Mouse (Mus musculus): ENCODE measurements at regions not wholly inside any gene's neighbourhood (a gene's known extent, or its start where the extent isn't known, plus 50 kb on each side); places are given as distances from the start of the nearest gene placed in this dataset.

- no peaks in the 10 kb centered on the region for H3K36me3 ChIP-seq (replicated peaks; ENCODE audit: low read length)
- no peak for TF ChIP-seq GATA1 (IDR thresholded peaks at IDR 0.05; ENCODE audit: borderline replicate concordance, low read length)
- no peak for TF ChIP-seq FLI1 (IDR thresholded peaks at IDR 0.05; ENCODE audit: low read length)
- no peaks in the 10 kb centered on the region for H3K9me3 ChIP-seq
- H3K27me3 ChIP-seq (replicated peaks): peaks cover 71% of the 10 kb centered on the region
- H3K4me3 ChIP-seq (replicated peaks): no peak overlapping the region
- no peaks in the 10 kb centered on the region; the same call in 1 of the 2 replicates for H3K4me1 ChIP-seq
These were observed 73.1 kb upstream of the Zc3h12a start for GRCm38 (mm10) chr4:125200762-125201161.

GRCm38 (mm10) chr4:125199281-125199680 is 71.6 kb upstream of the Zc3h12a start:
- no peaks in the 10 kb centered on the region for H3K36me3 ChIP-seq (replicated peaks; ENCODE audit: low read length)
- H3K9me3 ChIP-seq: no peaks in the 10 kb centered on the region
- no peak overlapping the region for H3K4me3 ChIP-seq (replicated peaks)
- peaks cover 75% of the 10 kb centered on the region for H3K27me3 ChIP-seq (replicated peaks)
- H3K4me1 ChIP-seq: no peaks in the 10 kb centered on the region; the same call in 1 of the 2 replicates
- TF ChIP-seq GATA1 (IDR thresholded peaks at IDR 0.05; ENCODE audit: borderline replicate concordance, low read length): no peak
- TF ChIP-seq FLI1 (IDR thresholded peaks at IDR 0.05; ENCODE audit: low read length): no peak

GRCm38 (mm10) chr4:125195901-125196435 is 68.3 kb upstream of the Zc3h12a start:
- no peaks in the 10 kb centered on the region for H3K36me3 ChIP-seq (replicated peaks; ENCODE audit: low read length)
- H3K4me1 ChIP-seq: no peaks in the 10 kb centered on the region; the same call in 1 of the 2 replicates
- H3K4me3 ChIP-seq (replicated peaks): no peak overlapping the region
- peaks cover 79% of the 10 kb centered on the region for H3K27me3 ChIP-seq (replicated peaks)
- H3K9me3 ChIP-seq: no peaks in the 10 kb centered on the region
- TF ChIP-seq GATA1 (IDR thresholded peaks at IDR 0.05; ENCODE audit: borderline replicate concordance, low read length) (no peak), FLI1 (IDR thresholded peaks at IDR 0.05; ENCODE audit: low read length) (no peak)

GRCm38 (mm10) chr4:125194722-125195380 is 67.2 kb upstream of the Zc3h12a start:
- Histone ChIP-seq H3K9me3 (no peaks in the 10 kb centered on the region), H3K27me3 (replicated peaks) (peaks cover 77% of the 10 kb centered on the region), H3K4me3 (replicated peaks) (no peak overlapping the region), H3K36me3 (replicated peaks; ENCODE audit: low read length) (no peaks in the 10 kb centered on the region), H3K4me1 (no peaks in the 10 kb centered on the region)
- no peak for TF ChIP-seq GATA1 (IDR thresholded peaks at IDR 0.05; ENCODE audit: borderline replicate concordance, low read length)
- no peak for TF ChIP-seq FLI1 (IDR thresholded peaks at IDR 0.05; ENCODE audit: low read length)

- H3K4me1 ChIP-seq: no peaks in the 10 kb centered on the region
- no peaks in the 10 kb centered on the region for H3K36me3 ChIP-seq (replicated peaks; ENCODE audit: low read length)
- H3K9me3 ChIP-seq: no peaks in the 10 kb centered on the region
- H3K4me3 ChIP-seq (replicated peaks): no peak overlapping the region
- no peak for TF ChIP-seq FLI1 (IDR thresholded peaks at IDR 0.05; ENCODE audit: low read length)
- TF ChIP-seq GATA1 (IDR thresholded peaks at IDR 0.05; ENCODE audit: borderline replicate concordance, low read length): no peak
- H3K27me3 ChIP-seq (replicated peaks): peaks cover 78% of the 10 kb centered on the region
These were observed 66.7 kb upstream of the Zc3h12a start for GRCm38 (mm10) chr4:125194298-125194697.

- TF ChIP-seq FLI1 (IDR thresholded peaks at IDR 0.05; ENCODE audit: low read length): no peak
- TF ChIP-seq GATA1 (IDR thresholded peaks at IDR 0.05; ENCODE audit: borderline replicate concordance, low read length): no peak
- Histone ChIP-seq H3K27me3 (replicated peaks) (peaks cover 79% of the 10 kb centered on the region), H3K4me1 (no peaks in the 10 kb centered on the region), H3K36me3 (replicated peaks; ENCODE audit: low read length) (no peaks in the 10 kb centered on the region), H3K9me3 (no peaks in the 10 kb centered on the region), H3K4me3 (replicated peaks) (no peak overlapping the region)
These were observed 64.0 kb upstream of the Zc3h12a start for GRCm38 (mm10) chr4:125191680-125192079.

- no peaks in the 10 kb centered on the region for H3K4me1 ChIP-seq
- peaks cover 82% of the 10 kb centered on the region for H3K27me3 ChIP-seq (replicated peaks)
- no peaks in the 10 kb centered on the region for H3K9me3 ChIP-seq
- no peak overlapping the region for H3K4me3 ChIP-seq (replicated peaks)
- TF ChIP-seq FLI1 (IDR thresholded peaks at IDR 0.05; ENCODE audit: low read length): no peak
- TF ChIP-seq GATA1 (IDR thresholded peaks at IDR 0.05; ENCODE audit: borderline replicate concordance, low read length): no peak
- H3K36me3 ChIP-seq (replicated peaks; ENCODE audit: low read length): no peaks in the 10 kb centered on the region
These were observed 63.4 kb upstream of the Zc3h12a start for GRCm38 (mm10) chr4:125191010-125191409.

- H3K4me3 ChIP-seq (replicated peaks): no peak overlapping the region
- no peaks in the 10 kb centered on the region for H3K36me3 ChIP-seq (replicated peaks; ENCODE audit: low read length)
- H3K4me1 ChIP-seq: no peaks in the 10 kb centered on the region
- no peak for TF ChIP-seq FLI1 (IDR thresholded peaks at IDR 0.05; ENCODE audit: low read length)
- no peak for TF ChIP-seq GATA1 (IDR thresholded peaks at IDR 0.05; ENCODE audit: borderline replicate concordance, low read length)
- peaks cover 82% of the 10 kb centered on the region for H3K27me3 ChIP-seq (replicated peaks)
- no peaks in the 10 kb centered on the region for H3K9me3 ChIP-seq
These were observed 62.3 kb upstream of the Zc3h12a start for GRCm38 (mm10) chr4:125189971-125190370.

- Histone ChIP-seq H3K4me1 (no peaks in the 10 kb centered on the region; the same call in 1 of the 2 replicates), H3K4me3 (replicated peaks) (no peak overlapping the region), H3K9me3 (no peaks in the 10 kb centered on the region), H3K27me3 (replicated peaks) (peaks cover 85% of the 10 kb centered on the region), H3K36me3 (replicated peaks; ENCODE audit: low read length) (no peaks in the 10 kb centered on the region)
- TF ChIP-seq GATA1 (IDR thresholded peaks at IDR 0.05; ENCODE audit: borderline replicate concordance, low read length) (no peak), FLI1 (IDR thresholded peaks at IDR 0.05; ENCODE audit: low read length) (no peak)
These were observed 58.6 kb upstream of the Zc3h12a start for GRCm38 (mm10) chr4:125186246-125186645.

- TF ChIP-seq FLI1 (IDR thresholded peaks at IDR 0.05; ENCODE audit: low read length) (no peak), GATA1 (IDR thresholded peaks at IDR 0.05; ENCODE audit: borderline replicate concordance, low read length) (no peak)
- H3K27me3 ChIP-seq (replicated peaks): peaks cover 86% of the 10 kb centered on the region
- H3K4me3 ChIP-seq (replicated peaks): no peak overlapping the region
- H3K36me3 ChIP-seq (replicated peaks; ENCODE audit: low read length): no peaks in the 10 kb centered on the region
- no peaks in the 10 kb centered on the region; the same call in 1 of the 2 replicates for H3K4me1 ChIP-seq
- H3K9me3 ChIP-seq: no peaks in the 10 kb centered on the region
These were observed 57.4 kb upstream of the Zc3h12a start for GRCm38 (mm10) chr4:125185076-125185475.

Data from megakaryocyte, embryonic 14.5 days (primary cell).